Mouse (Mus musculus) megakaryocyte, embryonic 14.5 days (primary cell): Measurements from ENCODE around the gene Dab1.

ENCODE experiments used
- FLI1 ChIP-seq: IDR thresholded peaks from 2 replicates; pipeline ENCODE4 v1.6.1; 2012; ENCODE audit warnings: low read length, inconsistent platforms, mixed read lengths
- GATA1 ChIP-seq: IDR thresholded peaks from 3 replicates; pipeline ENCODE4 v1.6.1; 2012; ENCODE audit warnings: mixed read lengths, low read length, inconsistent platforms, borderline replicate concordance

DNA sequence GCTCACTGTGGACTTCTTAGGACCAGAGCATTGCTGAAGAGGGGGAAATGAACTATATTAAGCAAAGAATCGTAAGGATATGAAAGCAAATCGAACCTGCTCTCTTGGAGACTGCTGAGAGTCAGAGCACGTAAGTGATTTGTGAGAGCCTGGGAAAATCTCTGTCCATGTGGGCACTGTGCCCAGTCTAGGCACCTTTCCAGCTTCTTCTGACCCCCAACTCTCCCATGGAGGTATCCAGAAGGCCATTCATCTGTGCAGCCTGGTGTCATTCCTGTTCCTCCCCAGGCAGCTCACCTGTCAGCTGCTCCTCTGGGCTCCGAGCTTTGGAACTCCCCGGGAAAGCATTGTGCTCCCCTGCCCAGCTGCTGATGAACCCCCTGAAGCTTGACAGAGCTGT is 389.2 kb downstream of the Dab1 start:
- TF ChIP-seq GATA1 (no peak), FLI1 (no peak)
